Mouse (Mus musculus) midbrain, embryonic 14.5 days (tissue): ENCODE results near the gene Scgb3a1. TPM values are rescaled to one million over a fixed set of nuclear protein-coding genes. Genes with fewer than 3 reads are reported as not detected.
A peak's percentile ranks its signal among the peaks of the same experiment; 100 is the strongest.

Experiments
- ATAC-seq: fragments of 200-750 bp; cut with Nextera tagmentation; 2 replicates; pipeline ENCODE4 v1.8.0; 2017; ENCODE audit warnings: moderate number of reproducible peaks, moderate library complexity; ENCODE audit not compliant: low FRiP score, low TSS enrichment
- DNase-seq: peaks from one replicate; pipeline ENCODE4 v3.0.0-alpha.2; 2015
- H3K27ac ChIP-seq: fragments of 300-500 bp; sonication (generic); replicated peaks from 2 replicates; pipeline ENCODE4 v1.5.1; 2014; ENCODE audit warnings: mild to moderate bottlenecking, low read depth, low read length, moderate library complexity
- H3K27me3 ChIP-seq: fragments of 300-500 bp; sonication (generic); 2 replicates; pipeline ENCODE4 v1.6.1; 2014; ENCODE audit warnings: low read length, control low read depth, mixed read lengths; ENCODE audit not compliant: control insufficient read depth, insufficient read depth
- H3K36me3 ChIP-seq: fragments of 300-500 bp; sonication (generic); 2 replicates; pipeline ENCODE4 v1.6.1; 2014; ENCODE audit warnings: low read length, control low read depth; ENCODE audit not compliant: control insufficient read depth, insufficient read depth
- H3K4me1 ChIP-seq: fragments of 300-500 bp; sonication (generic); 2 replicates; pipeline ENCODE4 v1.6.1; 2014; ENCODE audit warnings: mild to moderate bottlenecking, antibody characterized with exemption, low read length, control low read depth; ENCODE audit not compliant: control insufficient read depth, insufficient read depth
- H3K4me2 ChIP-seq: fragments of 300-500 bp; sonication (generic); 2 replicates; pipeline ENCODE4 v1.6.1; 2014; ENCODE audit warnings: mild to moderate bottlenecking, low read length, moderate library complexity
- H3K4me3 ChIP-seq: fragments of 300-500 bp; sonication (generic); replicated peaks from 2 replicates; pipeline ENCODE4 v1.5.1; 2014; ENCODE audit warnings: low read depth, low read length
- H3K9ac ChIP-seq: fragments of 300-500 bp; sonication (generic); replicated peaks from 2 replicates; pipeline ENCODE4 v1.6.1; 2014; ENCODE audit warnings: mild to moderate bottlenecking, low read length, moderate library complexity
- H3K9me3 ChIP-seq: fragments of 300-500 bp; sonication (generic); 2 replicates; pipeline ENCODE4 v1.6.1; 2016; ENCODE audit warnings: low read length, control low read depth, mixed read lengths; ENCODE audit not compliant: control insufficient read depth
- WGBS: fragments of 180-500 bp; shearing (Covaris S2); extraction: QIAGEN DNeasy Blood & Tissue Kit; methylation state at CpG from one replicate; pipeline ENCODE4 v1.1.7; 2014; 5-methylcytosine and 5-hydroxymethylcytosine counted together
- polyA plus RNA-seq: library from polyadenylated mRNA; unstranded; fragments of >200 nt; fragmentation: Nextera tagmentation; extraction: Ambion mirVana; gene quantifications from 2 replicates; pipeline ENCODE4 v1.2.1, GENCODE M21; 2014

Gene Scgb3a1
- polyA plus RNA-seq, 1 experiment from 2014 or later = not detected

- H3K4me2 ChIP-seq = peak overlapping the region; percentile 43
- WGBS = 43% methylated on average over 11 of the region's 11 CpGs
- no peaks in the 10 kb centered on the region for H3K36me3 ChIP-seq
- H3K9me3 ChIP-seq = no peaks in the 10 kb centered on the region
- H3K9ac ChIP-seq = no peak overlapping the region; the same call in 1 of the 2 replicates
- H3K4me1 ChIP-seq = 0 out of 2 replicates have a peak, but pooled peaks cover 3% of the 10 kb centered on the region
- H3K27me3 ChIP-seq = no peaks in the 10 kb centered on the region
- DNase-seq (no peak), ATAC-seq (no peak)
- no peak overlapping the region for H3K27ac ChIP-seq
- H3K4me3 ChIP-seq = no peak overlapping the region
Measured at GRCm38 (mm10) chr11:49653079-49653408, 10.4 kb upstream of the Scgb3a1 start.

- Histone ChIP-seq H3K4me2 (no peak overlapping the region), H3K36me3 (no peaks in the 10 kb centered on the region), H3K27me3 (no peaks in the 10 kb centered on the region), H3K9ac (no peak overlapping the region), H3K9me3 (no peaks in the 10 kb centered on the region), H3K4me3 (no peak overlapping the region), H3K4me1 (0 out of 2 replicates have a peak, but pooled peaks cover 3% of the 10 kb centered on the region), H3K27ac (no peak overlapping the region)
- no peak for DNase-seq
- 89% methylated on average over 5 of the region's 5 CpGs for WGBS
- no peak for ATAC-seq
Measured at GRCm38 (mm10) chr11:49654651-49655050, 8.8 kb upstream of the Scgb3a1 start.

GRCm38 (mm10) chr11:49655501-49655900 lies 7.9 kb upstream of the Scgb3a1 start:
- no peak for ATAC-seq
- no peak overlapping the region for H3K4me3 ChIP-seq

GRCm38 (mm10) chr11:49658065-49658464 lies 5.3 kb upstream of the Scgb3a1 start:
- H3K9ac ChIP-seq = no peak overlapping the region
- H3K4me2 ChIP-seq = no peak overlapping the region
- H3K36me3 ChIP-seq = no peaks in the 10 kb centered on the region
- H3K4me3 ChIP-seq = no peak overlapping the region
- H3K27ac ChIP-seq = no peak overlapping the region
- no peaks in the 10 kb centered on the region for H3K9me3 ChIP-seq
- 84% methylated on average over 4 of the region's 4 CpGs for WGBS
- DNase-seq (no peak), ATAC-seq (no peak)
- 0 out of 2 replicates have a peak, but pooled peaks cover under 1% of the 10 kb centered on the region for H3K4me1 ChIP-seq
- no peaks in the 10 kb centered on the region for H3K27me3 ChIP-seq

More at GRCm38 (mm10) chr11:49655501-49655900, 7.9 kb upstream of the Scgb3a1 start:
- H3K9me3 ChIP-seq = no peaks in the 10 kb centered on the region
- H3K36me3 ChIP-seq = no peaks in the 10 kb centered on the region
- H3K27me3 ChIP-seq = no peaks in the 10 kb centered on the region
- DNase-seq = no peak
- H3K9ac ChIP-seq = no peak overlapping the region
- 0 out of 2 replicates have a peak, but pooled peaks cover 3% of the 10 kb centered on the region for H3K4me1 ChIP-seq
- H3K27ac ChIP-seq = no peak overlapping the region
- no peak overlapping the region for H3K4me2 ChIP-seq

- H3K27ac ChIP-seq = no peak overlapping the region
- DNase-seq = no peak
- H3K36me3 ChIP-seq = no peaks in the 10 kb centered on the region
- H3K4me3 ChIP-seq = no peak overlapping the region
- no peak overlapping the region for H3K4me2 ChIP-seq
- ATAC-seq = no peak
- no peaks in the 10 kb centered on the region for H3K4me1 ChIP-seq
- no peaks in the 10 kb centered on the region for H3K9me3 ChIP-seq
- H3K9ac ChIP-seq = no peak overlapping the region
- H3K27me3 ChIP-seq = no peaks in the 10 kb centered on the region
- 72% methylated on average over 10 of the region's 10 CpGs for WGBS
Measured at GRCm38 (mm10) chr11:49658791-49659469, 4.5 kb upstream of the Scgb3a1 start.

GRCm38 (mm10) chr11:49659470-49659799 lies 4.0 kb upstream of the Scgb3a1 start:
- Histone ChIP-seq H3K36me3 (no peaks in the 10 kb centered on the region), H3K9me3 (no peaks in the 10 kb centered on the region), H3K9ac (no peak overlapping the region), H3K4me1 (no peaks in the 10 kb centered on the region), H3K27ac (no peak overlapping the region), H3K27me3 (no peaks in the 10 kb centered on the region), H3K4me2 (no peak overlapping the region), H3K4me3 (no peak overlapping the region)
- DNase-seq (no peak), ATAC-seq (no peak)
- WGBS = 73% methylated on average over 7 of the region's 7 CpGs

DNA sequence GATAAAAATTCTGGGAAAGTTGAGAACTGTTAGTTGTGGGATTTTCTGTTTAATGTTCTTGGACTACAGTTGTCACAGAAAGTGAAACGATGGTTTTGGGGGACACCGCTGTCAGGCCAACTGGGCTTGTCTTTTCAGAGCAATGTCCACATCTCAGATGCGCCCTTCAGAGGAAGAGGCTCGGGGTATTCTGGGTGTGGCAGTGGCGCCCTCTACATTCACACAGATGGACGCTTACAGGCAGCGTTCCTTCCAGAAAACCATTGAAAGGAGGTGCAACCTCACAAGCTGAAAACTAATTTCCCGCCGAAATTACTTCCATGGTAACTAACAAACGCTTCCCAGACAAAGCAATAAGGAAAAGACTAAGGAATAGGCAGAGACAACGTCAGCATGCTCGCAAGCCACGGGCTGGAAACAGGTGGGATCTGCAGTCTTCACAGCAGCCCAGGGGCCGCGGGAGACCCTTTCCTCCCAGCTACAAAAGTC lies 1.1 kb upstream of the Scgb3a1 start:
- H3K4me3 ChIP-seq = no peak overlapping the region
- ATAC-seq = no peak
- no peaks in the 10 kb centered on the region for H3K9me3 ChIP-seq
- DNase-seq = no peak
- H3K27ac ChIP-seq = no peak overlapping the region
- H3K4me2 ChIP-seq = no peak overlapping the region
- H3K27me3 ChIP-seq = no peaks in the 10 kb centered on the region
- no peak overlapping the region for H3K9ac ChIP-seq
- WGBS = 62% methylated on average over 15 of the region's 15 CpGs
- H3K36me3 ChIP-seq = no peaks in the 10 kb centered on the region
- H3K4me1 ChIP-seq = no peaks in the 10 kb centered on the region

DNA sequence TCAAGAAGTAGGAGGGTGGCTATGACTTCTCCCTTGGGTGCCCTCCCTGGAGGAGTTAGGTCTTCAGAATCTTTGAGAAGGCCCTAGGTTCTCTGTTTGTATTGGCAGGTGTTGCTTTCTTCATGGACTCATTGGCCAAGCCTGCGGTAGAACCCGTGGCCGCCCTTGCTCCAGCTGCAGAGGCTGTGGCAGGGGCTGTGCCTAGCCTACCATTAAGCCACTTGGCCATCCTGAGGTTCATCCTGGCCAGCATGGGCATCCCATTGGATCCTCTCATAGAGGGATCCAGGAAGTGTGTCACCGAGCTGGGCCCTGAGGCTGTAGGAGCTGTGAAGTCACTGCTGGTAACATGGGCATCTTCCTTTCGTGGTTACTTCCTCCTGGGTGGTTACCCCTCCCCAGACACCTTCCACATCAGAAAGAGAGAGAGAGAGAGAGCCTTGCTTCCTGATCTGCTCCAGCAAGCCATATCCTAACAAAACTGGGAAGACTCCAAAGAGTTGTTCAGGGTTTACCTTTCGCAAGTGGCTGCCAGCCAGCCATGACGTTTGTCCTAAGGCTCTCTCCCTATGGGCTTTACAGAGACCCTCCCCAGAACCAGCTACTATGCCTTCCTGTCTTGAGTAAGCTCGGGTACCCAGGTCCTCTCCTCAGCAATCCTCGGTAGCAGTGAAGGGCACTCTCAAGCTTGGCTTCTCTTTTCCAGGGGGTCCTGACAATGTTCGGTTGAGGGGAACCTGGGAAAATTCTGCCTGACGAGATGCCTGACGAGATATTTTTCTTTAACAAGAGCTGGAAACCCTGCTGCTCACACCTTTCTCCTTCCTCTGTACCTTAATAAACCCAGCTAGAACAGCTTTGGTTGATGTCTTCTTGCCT lies 1.1 kb downstream of the Scgb3a1 start:
- 84% methylated on average over 12 of the region's 12 CpGs for WGBS
- ATAC-seq (no peak), DNase-seq (no peak)
- H3K9ac ChIP-seq = no peak overlapping the region
- H3K9me3 ChIP-seq = no peaks in the 10 kb centered on the region
- no peaks in the 10 kb centered on the region for H3K4me1 ChIP-seq
- H3K4me3 ChIP-seq = no peak overlapping the region
- H3K27me3 ChIP-seq = no peaks in the 10 kb centered on the region
- H3K4me2 ChIP-seq = no peak overlapping the region
- no peak overlapping the region for H3K27ac ChIP-seq
- H3K36me3 ChIP-seq = 0 out of 2 replicates have a peak, but pooled peaks cover 8% of the 10 kb centered on the region
